Comparison of ENCODE assay signal across 10 mouse cellular contexts in genomic region chr5:3527041-3527691, GRCm38 (mm10). TPM values are rescaled to one million over a fixed set of nuclear protein-coding genes. Genes with fewer than 3 reads are reported as not detected.
DNase-seq lines count a peak whose midpoint lies in the region; ATAC-seq lines count a peak whose summit lies in the region.
"Had no signal": no experiment of that assay in that cellular context is flagged by ENCODE, and none has a peak within 500 bp of the region (broad histone marks: within the 10 kb centered on the region; RNA-seq: fewer than 3 reads in every experiment).

No protein-coding gene starts in this region.

- H3K4me3 ChIP-seq in intestine, embryonic 14.5 days (ENCODE audit: low read depth, low read length) = no peak overlapping the region
- H3K4me3 ChIP-seq in neural tube, embryonic 11.5 days (ENCODE audit: low read depth, low read length) = no peak overlapping the region
- H3K4me3 ChIP-seq: heart, embryonic 10.5 days had no signal

- 47% methylated on average over 5 of the region's 5 CpGs for WGBS in intestine, embryonic 14.5 days
- 34% methylated on average over 5 of the region's 5 CpGs for WGBS in neural tube, embryonic 11.5 days

- no peaks in the 10 kb centered on the region for H3K27me3 ChIP-seq in intestine, embryonic 14.5 days (replicated peaks; ENCODE audit: control insufficient read depth, insufficient read depth, low read length)
- H3K27me3 ChIP-seq in neural tube, embryonic 11.5 days (ENCODE audit: control insufficient read depth, insufficient read depth, low read length) = no peaks in the 10 kb centered on the region

- H3K9ac ChIP-seq in intestine, embryonic 14.5 days (ENCODE audit: low read length) = no peak overlapping the region
- H3K9ac ChIP-seq in neural tube, embryonic 11.5 days (ENCODE audit: low read length) = no peak overlapping the region

- H3K4me2 ChIP-seq in intestine, embryonic 14.5 days (ENCODE audit: low read length) = no peak overlapping the region
- H3K4me2 ChIP-seq in neural tube, embryonic 11.5 days (ENCODE audit: low read depth) = no peak overlapping the region

- H3K4me1 ChIP-seq in intestine, embryonic 14.5 days (replicated peaks; ENCODE audit: control insufficient read depth, insufficient read depth, low read length) = no peaks in the 10 kb centered on the region
- no peaks in the 10 kb centered on the region for H3K4me1 ChIP-seq in neural tube, embryonic 11.5 days (ENCODE audit: control insufficient read depth, insufficient read depth, low read length)

- peaks cover 3% of the 10 kb centered on the region; the same call in 1 of the 2 replicates for H3K36me3 ChIP-seq in intestine, embryonic 14.5 days (ENCODE audit: control insufficient read depth, insufficient read depth, low read length)
- no peaks in the 10 kb centered on the region for H3K36me3 ChIP-seq in neural tube, embryonic 11.5 days (ENCODE audit: control insufficient read depth, insufficient read depth, low read length)

- no peaks in the 10 kb centered on the region for H3K9me3 ChIP-seq in intestine, embryonic 14.5 days (ENCODE audit: control insufficient read depth, low read length)
- no peaks in the 10 kb centered on the region for H3K9me3 ChIP-seq in neural tube, embryonic 11.5 days (ENCODE audit: control insufficient read depth, low read length)
- H3K9me3 ChIP-seq: heart, embryonic 10.5 days had no signal

- ATAC-seq in intestine, embryonic 14.5 days (replicated peaks; ENCODE audit: low FRiP score, low TSS enrichment, low read depth) = peak; percentile 75
- no peak; the same call in 1 of the 2 replicates for ATAC-seq in neural tube, embryonic 11.5 days (ENCODE audit: insufficient read depth, low FRiP score, low TSS enrichment)

- no peak overlapping the region for H3K27ac ChIP-seq in intestine, embryonic 14.5 days (ENCODE audit: low read depth)
- no peak overlapping the region for H3K27ac ChIP-seq in neural tube, embryonic 11.5 days (ENCODE audit: low read depth, low read length)
- H3K27ac ChIP-seq: heart, embryonic 10.5 days had no signal

- DNase-seq in kidney, postnatal 10 days = peak; percentile 33
- no peak for DNase-seq in kidney, postnatal 14 days
- peak; percentile 76 for DNase-seq in embryo, embryonic 10 days (ENCODE audit: low spot score)
- no peak for DNase-seq in intestine, embryonic 14.5 days (ENCODE audit: low spot score)
- peak; percentile 43 for DNase-seq in neural tube, embryonic 11.5 days (ENCODE audit: low spot score)
- no peak for DNase-seq in gastrocnemius, adult 18-20 months (ENCODE audit: low spot score)
- DNase-seq in cerebellum, adult 8-10 months = no peak
- no peak for DNase-seq in urinary bladder, postnatal 4 days (ENCODE audit: low spot score in 2 of 2)
- DNase-seq: lung, postnatal 14 days had no signal

RNA-seq across cellular contexts. Expression of gene Fam133b, which starts 16.5 kb away (rescaled TPM):
- 31.2 and 36.7 TPM in 2 replicates for polyA plus RNA-seq in intestine, embryonic 14.5 days (2014; fragmentation: Nextera tagmentation; extraction: Ambion mirVana)
- polyA plus RNA-seq in neural tube, embryonic 11.5 days (2014; fragmentation: Nextera tagmentation; extraction: Ambion mirVana) = 35.4 and 36.8 TPM in 2 replicates
- total RNA-seq in gastrocnemius, adult 18-20 months (2021) = 10 to 100 TPM in 1 of 2 experiments, 1 to 10 TPM in 1; 9.5 to 12.0 TPM

RNA-seq across cellular contexts. Expression of gene 1700109H08Rik, which starts 44.2 kb away (rescaled TPM):
- polyA plus RNA-seq in intestine, embryonic 14.5 days (2014; fragmentation: Nextera tagmentation; extraction: Ambion mirVana) = 3.5 and 4.4 TPM in 2 replicates
- polyA plus RNA-seq in neural tube, embryonic 11.5 days (2014; fragmentation: Nextera tagmentation; extraction: Ambion mirVana) = 2.5 and 3.0 TPM in 2 replicates
- 1 to 10 TPM; 3.4 to 3.8 TPM for total RNA-seq in gastrocnemius, adult 18-20 months (2021)

Comparison
In these comparisons a context has a peak if more than half of its experiments do, and no peak if none do; other contexts are left out.
1. DNase-seq: peak in kidney, postnatal 10 days (single experiment), embryo, embryonic 10 days (single experiment) and neural tube, embryonic 11.5 days (single experiment); none in kidney, postnatal 14 days (single experiment), intestine, embryonic 14.5 days (single experiment), gastrocnemius, adult 18-20 months (single experiment), cerebellum, adult 8-10 months (single experiment) and urinary bladder, postnatal 4 days (0 of 2).